Mouse (Mus musculus): ENCODE data around the gene Adora1.

Gene Adora1

DNA sequence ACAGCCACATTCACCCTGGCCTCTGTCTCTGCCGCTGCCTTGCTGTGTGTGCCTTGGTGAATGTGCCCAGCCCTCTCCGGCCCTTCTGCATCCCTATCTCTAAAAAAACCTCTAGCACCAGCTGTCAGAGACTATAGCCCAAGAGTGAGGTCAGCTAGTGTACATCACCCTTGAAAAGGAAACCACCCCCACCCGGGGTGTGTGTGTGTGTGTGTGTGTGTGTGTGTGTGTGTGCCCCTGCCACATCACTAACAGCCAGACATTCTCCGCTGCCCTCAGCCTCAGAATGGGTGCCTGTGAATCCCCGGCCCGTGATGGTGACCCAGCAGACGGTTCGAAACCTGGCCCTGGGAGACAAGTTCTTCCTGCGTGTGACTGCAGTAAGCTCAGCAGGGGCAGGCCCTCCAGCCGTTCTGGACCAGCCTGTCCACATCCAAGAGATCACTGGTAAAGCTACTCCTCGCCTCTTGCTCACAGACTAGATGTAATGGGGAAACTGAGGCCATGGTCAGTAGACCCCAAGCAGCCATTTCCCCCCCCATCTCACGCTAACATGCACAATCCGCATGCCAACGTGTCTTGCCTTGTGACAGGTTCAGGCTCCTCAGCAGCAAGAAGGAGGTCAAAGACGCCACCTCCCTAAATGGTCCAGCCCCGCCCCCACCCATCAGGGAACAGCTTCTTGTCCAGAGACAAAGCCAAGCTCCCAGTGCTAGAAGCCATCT lies 40.8 kb downstream of the Adora1 start:
- no peak for DNase-seq (ENCODE audit: low spot score)

DNA sequence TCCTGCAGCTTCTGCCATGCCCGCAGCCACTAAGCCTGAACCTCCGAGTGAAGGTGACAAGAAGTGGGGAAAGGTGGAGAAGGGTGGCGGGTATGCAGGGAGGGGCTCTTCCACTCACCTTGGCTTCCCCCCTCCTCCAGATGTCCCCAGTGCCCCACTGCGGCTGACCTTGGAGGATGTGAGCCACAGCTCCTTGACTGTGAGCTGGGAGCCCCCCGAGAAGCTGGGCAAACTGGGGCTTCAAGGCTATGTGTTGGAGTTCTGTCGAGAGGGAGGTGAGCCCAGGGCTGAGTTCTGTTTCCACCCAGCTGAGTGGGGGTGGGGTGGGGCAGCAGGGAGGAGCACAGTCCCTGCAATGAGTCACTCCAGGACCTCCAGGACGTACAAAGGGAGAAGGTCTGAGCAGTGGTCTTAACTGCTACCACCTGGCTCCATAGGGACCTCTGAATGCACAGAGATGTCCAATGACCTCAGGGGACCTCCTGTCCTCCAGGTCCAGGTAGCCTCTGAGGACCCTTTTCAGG lies 41.5 kb downstream of the Adora1 start:
- DNase-seq (ENCODE audit: low spot score), result no peak

DNA sequence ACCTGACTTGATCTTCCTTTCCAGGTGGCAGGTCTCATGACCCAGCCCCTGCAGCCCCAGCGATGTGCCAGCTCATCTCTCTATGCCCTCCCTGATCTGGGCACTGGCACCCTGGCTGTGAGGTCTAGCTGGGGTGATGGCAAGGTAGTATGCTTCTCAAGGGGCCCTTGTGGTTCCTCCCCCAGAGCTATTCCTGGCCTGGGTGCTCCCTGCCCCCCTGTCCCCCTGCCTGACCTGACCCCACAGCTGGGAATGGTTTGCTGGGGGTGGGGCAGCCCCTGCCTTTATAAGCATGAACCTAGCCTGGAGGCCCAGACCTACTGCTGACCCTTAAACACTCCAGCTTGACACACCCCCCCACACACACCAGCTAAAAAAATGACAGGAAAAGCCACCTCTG lies 42.1 kb downstream of the Adora1 start, which contains the start of gene Mybph:
Gene Mybph, plus strand, starts transcription at position 323 of the 400 bp plus-strand sequence.
- no peak for DNase-seq (ENCODE audit: low spot score)

DNA sequence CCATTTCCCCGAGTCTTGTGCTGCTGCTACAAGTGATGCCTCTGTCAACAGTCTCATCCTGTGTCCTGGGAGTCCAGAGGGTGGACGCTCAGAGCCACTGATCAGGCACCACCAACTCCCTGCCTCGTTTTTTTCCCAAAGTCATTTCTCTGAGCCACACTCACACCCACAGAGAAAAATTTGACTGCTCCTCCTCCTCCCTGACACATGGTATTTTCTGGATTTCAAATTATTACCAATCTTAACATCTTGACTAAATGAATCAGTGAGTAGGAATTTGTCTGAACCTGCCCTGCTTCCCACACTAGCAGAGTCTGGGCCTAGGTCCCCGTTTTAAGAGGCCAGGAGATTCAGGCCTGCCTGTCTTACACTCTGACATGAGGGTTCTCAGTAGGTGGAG lies 43.2 kb downstream of the Adora1 start:
- no peak for DNase-seq (ENCODE audit: low spot score)

DNA sequence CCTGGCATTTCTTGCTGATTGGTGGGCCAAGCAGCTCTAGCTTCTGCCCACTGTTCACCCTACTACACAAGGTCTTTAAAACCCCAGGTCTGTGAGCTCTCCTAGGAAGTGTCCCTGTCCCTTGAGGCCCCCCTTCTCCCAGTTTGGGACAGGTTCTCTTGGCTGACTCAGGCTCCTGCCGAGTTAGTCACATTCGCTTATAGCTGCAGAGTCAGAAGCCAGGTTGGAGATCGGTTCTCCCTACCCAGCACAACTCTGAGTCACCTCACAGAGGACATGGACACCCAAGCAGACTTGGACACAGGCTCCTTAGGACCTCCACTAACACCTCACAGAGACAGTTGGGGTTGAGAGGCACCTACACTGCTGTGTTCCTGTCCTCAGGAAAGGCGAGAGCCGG lies 44.0 kb downstream of the Adora1 start:
- DNase-seq (ENCODE audit: low spot score), result no peak

DNA sequence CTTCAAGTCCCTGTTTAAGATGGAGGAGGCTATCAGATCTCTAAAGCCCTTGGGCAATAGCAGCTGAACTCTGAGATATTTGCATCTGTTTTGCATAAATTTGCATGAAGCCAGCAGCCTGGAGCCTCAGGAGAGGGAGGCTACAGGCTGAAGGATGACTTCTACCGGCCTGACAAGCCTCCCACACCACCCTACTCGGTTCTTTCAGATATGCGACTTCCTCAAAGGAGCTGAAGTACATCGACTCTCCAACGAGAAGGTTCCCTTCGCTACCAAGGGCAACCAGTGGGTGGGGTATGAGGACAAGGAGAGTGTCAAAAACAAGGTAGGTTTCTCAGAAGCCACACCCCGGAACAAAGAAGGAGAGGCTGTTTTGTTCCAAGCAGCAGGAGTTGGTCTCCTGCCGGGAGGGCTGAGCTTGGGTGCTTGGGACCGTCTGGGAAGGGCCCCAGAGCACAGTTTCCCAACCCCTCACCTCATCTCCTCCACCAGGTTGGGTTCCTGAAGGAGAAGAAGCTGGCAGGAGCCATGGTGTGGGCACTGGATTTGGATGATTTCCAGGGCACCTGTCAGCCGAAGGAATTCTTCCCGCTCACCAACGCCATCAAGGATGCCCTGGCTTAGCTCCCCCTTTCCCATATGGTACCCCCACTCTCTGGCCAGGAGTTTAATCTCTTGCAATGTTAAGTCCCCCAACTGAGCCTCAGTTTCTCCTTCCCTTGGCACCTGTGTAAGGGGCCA lies 46.1 kb downstream of the Adora1 start:
- no peak for DNase-seq (ENCODE audit: low spot score)

DNA sequence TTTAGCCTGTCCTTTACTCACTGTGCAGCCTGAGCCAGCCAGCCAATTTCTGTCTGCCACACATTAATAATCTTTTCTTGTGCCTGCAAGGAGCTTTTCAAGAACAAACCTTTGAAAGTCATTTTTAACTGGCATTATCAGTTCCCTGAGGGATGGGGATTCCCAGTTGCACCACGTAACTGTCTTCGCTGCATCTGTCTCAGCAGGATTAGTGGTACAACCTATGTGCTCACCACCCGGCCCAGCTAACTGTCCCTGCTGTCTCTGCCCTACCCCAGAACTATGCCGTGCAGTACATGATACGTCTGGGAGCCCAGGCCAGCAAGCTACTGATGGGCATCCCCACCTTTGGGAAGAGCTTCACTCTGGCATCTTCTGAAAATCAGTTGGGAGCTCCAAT lies 47.0 kb downstream of the Adora1 start:
- DNase-seq (ENCODE audit: low spot score), result no peak

DNA sequence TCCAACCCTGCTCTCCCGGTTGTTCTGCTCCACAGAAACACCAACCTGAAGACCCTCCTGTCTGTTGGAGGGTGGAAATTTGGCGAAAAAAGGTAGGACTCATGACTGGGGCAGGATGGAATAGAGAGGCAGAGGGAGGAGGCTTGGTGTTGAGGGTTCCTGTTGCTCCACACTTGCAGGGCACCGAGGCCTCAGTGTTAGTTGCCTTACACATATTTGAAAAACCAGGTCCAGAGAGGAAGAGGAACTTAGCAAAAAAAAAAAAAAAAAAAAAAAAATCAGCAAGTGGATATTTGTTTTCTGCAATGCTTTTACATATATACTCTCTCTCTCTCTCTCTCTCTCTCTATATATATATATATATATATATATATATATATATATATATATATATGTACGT lies 51.1 kb downstream of the Adora1 start:
- DNase-seq (ENCODE audit: low spot score), result no peak

DNA sequence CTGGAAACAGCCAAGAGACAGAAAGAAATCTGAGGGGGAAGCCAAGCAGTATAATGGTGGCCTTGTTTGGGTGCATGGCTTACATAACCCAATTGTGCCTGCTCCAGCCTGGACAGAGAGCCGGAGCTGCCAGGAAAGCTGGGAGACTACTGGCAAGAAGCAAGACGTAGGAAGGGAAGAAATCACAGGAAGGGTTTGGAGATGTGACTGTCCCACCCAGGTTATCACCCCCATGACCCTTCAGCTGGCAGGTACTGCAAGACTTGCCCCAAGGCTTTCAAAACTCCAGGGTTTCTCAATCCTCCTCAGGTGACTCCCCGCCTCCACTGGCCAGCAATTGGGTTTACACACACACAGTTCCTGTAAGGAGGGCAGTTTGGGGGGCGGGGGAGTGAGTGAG lies 53.2 kb downstream of the Adora1 start, which contains the start of gene Chil1:
Gene Chil1, plus strand, starts transcription at position 152 of the 400 bp plus-strand sequence.
- DNase-seq (ENCODE audit: low spot score), result no peak

DNA sequence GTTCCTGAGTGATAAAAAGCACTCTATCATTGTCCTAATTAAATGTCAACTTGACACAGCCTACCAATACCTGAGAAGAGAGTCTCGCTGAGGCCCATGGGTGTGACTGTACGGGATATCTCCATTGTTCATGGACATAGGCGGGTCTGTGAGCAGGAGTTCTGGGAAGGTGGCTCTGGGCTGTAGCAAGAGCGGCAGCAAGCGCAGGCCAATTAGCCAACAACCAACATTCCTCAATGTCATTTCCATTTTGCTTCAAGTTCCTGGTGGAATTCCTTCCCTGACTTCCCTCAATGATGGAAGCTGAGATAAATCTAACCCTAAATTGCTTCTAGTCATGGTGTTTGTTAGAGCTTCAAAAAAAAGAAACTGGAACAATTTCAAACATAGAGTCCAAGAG lies 57.3 kb downstream of the Adora1 start:
- peak; percentile 63 for DNase-seq (ENCODE audit: low spot score)

DNA sequence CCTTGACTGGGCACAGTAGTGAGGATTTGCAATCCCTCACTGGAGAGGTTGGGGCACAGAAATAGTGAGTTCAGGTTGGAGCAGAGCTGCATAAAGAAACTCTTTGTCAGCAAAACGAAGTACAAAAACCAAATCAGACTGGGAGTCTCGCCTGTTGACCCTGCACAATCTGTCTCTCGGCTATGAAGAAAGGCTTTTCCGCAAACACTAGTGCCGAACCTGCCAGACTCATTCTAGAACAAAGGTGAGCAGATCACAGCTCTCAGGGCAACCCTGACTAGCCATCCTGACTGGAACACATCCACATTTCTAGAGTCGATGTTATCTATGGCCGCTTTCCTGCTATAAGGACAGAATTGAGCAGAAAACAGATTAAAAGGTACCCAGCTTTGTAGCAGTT lies 62.1 kb downstream of the Adora1 start:
- no peak for DNase-seq (ENCODE audit: low spot score)

DNA sequence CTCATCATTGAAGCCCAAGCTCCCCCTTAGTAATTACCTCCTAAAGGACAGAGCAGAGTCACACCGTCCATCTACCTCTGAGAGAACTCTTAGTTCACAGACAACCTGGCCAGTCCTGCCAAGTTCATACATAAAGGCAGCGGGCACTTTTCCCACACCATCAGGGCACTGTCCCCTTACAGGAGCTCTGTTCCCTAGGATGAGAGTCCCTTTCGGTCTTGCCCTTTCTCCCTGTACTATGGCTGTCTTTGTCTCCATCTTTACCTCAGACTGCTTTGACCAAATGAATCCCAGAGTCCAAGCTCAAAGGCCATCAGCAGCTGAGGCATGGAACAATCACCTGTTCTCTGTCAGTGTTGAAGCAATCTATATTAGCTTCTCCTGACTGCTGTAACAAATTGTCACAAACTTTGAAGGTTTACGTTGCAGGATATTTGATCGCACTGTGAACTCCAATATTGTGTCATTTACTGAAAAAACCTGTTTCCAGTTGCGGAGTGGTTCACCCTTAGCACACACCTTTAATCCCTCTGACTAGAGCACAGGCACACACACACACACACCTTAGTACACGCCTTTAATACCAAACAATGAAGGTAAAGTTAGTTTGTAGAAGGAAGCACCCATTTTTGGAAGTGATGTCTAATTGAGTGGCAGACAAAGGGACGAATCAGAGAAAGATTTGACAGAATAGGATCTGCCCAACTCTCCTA lies 66.1 kb downstream of the Adora1 start:
- no peak for DNase-seq (ENCODE audit: low spot score)

DNA sequence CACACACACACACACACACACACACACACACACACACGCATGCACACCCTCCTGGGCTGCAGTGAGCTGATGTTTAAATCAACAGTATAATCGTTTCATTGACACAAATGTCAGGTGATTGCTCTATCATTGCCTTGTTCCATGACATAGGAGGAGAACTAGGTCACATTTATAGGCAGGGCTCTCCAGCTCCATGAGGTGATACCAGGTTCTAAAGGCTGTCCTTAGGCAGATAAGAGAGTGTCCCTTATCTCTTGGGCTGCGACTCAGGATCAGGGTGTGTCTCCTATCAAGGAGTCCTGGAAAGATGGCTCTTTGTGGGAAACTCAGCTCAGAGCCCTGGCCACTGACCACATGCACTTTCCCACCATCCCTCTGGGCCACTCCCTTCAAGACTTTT lies 66.7 kb downstream of the Adora1 start:
- no peak for DNase-seq (ENCODE audit: low spot score)

DNA sequence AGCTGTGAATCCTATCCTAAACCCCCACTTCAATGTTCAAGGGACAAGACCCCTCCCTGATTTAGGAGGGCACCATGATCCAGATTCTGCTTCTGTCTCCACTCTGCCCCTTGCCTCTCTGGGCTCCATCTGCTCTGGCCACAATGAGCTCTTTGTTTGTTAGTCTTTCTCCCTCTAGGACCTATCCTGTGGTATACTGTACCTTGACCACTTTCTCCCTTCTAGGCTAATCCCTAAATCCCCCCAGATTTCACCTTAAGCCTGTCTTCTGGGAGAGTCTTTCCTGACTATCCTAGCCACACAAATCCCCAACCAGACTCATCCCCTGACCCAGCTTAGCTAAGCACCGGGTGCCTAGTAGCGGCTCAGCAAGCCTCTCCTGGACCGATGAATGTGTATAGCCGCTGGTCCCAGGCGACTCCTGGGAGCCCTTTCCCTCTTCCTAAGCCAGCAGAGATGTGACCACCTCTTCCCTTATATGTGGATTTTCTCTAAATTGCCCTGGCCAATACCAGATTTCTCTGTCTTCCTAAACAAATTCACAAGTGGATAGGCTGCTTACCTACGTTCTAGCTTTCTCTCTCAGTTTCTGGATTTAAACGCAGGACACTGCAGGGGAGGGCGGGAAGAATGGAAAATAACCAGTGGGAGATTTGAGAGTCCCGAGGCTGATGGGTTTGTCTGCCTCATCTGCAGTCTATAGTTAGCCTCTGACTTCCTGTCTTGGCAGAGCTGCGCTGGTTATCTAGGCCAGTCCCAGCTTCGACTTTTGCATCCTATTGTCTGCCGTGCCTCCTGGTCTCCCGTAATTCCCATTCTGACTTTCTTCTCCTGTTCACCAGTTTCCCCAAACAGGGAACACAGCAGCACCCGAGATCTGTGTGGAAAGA lies 67.6 kb downstream of the Adora1 start:
- peak; percentile 29 for DNase-seq (ENCODE audit: low spot score)

DNA sequence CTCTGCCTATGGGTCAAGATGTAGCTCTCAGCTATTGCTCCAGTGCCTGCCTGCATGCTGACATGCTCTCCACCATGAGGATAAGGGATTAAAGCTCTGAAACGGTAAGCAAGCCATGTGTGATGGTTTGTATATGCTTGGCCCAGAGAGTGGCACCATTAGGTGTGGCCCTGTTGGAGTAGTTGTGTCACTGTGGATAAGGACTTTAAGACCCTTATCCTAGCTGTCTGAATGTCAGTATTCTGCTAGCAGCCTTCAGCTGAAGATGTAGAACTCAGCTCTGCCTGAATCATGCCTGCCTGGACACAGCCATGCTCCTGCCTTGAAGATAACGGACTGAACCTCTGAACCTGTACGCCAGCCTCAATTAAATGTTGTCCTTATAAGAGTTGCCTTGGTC lies 68.7 kb downstream of the Adora1 start:
- no peak for DNase-seq (ENCODE audit: low spot score)

DNA sequence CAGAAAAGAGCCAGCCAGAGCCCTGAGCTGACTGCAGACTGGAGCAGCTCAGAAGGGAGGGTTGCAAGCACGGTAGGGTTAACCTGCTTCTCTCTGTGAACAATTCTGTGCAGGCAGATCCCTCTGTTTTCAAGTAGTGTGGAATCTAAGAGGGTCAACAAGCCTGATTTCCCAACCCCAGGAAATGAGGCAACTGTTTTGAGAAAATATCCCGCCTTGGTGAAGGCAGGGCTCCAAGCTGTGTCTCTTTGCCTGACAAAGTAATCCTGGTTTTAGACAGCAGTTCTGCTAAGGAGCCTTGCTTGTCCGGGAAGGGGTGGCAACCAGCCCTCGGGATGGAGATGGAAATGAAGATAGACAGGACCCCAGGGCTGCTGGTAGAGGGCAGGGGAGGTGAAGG lies 70.8 kb downstream of the Adora1 start:
- no peak for DNase-seq (ENCODE audit: low spot score)

DNA sequence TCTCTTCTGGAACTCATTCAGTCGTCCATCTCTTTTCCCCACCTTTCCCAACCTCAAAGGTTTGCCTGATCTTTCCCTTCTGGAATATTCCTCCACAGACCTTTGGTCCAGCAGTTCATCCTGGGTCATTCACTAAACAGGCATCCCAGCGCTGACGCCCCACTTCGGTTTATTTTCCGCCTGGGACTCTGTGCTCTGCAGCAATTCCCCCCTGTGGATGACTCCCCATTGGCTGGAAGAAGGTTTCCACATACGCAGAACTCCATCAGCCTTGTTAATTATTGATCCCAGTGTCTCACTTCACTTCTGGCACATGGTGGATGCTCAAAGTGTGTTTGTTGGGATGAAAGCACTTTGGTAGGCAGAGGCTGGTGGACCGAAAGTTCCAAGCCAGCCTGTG lies 71.8 kb downstream of the Adora1 start:
- DNase-seq (ENCODE audit: low spot score), result no peak

DNA sequence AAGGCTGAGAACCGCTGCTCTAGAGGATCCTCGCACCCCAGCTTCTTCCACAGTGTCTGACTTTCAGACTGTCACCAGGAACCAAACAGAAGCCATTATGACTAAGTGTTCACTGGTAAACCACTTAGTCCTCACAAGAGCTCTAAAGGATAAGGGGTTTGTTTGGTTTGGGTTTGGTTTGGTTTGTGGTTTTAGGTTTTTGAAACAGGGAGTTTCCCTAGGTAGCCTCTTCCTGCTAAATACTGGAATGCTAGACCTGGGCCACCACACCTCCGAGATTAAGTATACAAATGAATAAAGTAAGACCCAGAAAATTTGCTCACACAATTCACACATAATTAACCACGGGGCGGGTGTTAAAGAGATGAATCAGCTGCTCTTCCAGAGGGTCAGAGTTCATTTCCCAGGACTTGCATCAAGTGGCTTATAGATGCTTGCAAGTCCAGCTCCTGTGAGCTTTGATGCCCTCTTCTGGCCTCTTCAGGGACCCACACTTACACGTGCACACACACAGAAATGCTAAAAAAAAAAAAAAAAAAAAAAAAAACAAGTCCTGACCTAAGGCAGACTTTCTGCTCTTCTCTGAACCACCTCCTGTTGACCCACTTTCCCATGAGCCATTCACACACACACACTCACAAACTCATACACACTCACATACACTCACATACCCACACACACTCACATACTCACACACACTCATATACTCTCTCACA lies 72.6 kb downstream of the Adora1 start:
- DNase-seq (ENCODE audit: low spot score), result no peak

DNA sequence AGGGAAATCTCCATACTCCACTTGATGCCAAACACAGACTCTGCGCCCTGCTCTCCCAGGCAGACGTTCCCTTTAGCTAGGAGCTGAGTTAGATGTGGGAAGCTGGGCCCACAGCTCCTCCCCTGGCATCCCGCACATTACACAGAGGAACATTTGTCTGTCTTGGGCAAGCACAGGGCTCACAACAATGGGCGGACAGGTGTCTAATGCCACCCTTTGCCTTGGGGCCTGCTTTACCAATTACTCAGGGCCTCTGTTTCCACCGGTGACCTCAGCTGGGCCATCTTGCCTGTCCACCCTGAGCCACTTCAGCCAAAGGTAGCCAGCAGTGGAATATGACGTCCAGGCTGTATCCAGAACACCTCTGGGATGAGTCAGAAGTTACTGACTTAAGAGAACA lies 73.8 kb downstream of the Adora1 start:
- DNase-seq (ENCODE audit: low spot score), result no peak

DNA sequence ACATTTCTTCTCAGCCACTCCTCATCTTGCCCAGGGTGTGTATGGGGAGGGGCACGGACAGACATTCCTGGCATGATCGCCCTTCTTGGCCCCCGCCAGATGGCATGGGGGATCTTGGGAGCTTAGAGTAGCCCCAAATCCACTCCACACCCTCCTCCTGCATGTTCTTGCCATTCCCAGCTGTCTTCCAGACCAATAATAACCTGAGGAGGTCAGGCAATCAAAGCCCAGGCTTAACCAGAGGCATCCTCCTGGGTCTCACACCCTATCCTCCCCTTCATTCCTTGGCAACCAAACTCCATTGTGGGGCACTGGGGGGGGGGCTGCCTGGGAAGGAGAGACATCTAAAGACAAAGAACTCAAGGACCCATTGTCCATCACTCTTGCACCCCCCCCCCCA lies 74.8 kb downstream of the Adora1 start:
- DNase-seq (ENCODE audit: low spot score), result no peak

DNA sequence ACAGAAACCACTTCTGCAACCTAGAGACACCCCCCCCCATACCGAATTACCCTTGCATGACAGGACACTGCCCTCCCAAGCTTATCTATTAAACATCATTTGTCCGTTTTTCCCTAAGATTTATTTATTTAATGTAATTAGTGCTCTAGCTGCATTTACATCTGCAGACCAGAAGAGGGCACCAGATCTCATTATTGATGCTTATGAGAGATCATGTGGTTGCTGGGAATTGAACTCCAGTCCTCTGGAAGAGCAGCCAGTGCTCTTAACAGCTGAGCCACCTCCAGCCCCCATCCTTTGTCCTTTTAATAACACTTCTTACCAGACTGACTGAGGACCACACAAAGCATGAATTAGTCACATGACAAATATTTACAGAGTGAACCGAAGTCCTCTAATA lies 80.6 kb downstream of the Adora1 start:
- DNase-seq (ENCODE audit: low spot score), result no peak

Data from retina, embryonic 14.5 days (tissue).